Mouse (Mus musculus): Measurements from ENCODE around the gene Lcn2.

The Lcn2 gene

GRCm38 (mm10) chr2:32387706-32388490 lies at the start of gene Lcn2:
Gene Lcn2, minus strand, starts transcription at chr2:32388252.
- DNase-seq (ENCODE audit: low spot score) = no peak

GRCm38 (mm10) chr2:32437612-32438166 lies 49.6 kb upstream of the Lcn2 start:
- no peak for DNase-seq (ENCODE audit: low spot score)

GRCm38 (mm10) chr2:32436686-32437372 lies 48.8 kb upstream of the Lcn2 start:
- DNase-seq (ENCODE audit: low spot score) = no peak

GRCm38 (mm10) chr2:32430701-32431676 lies 42.9 kb upstream of the Lcn2 start:
- DNase-seq (ENCODE audit: low spot score) = no peak

- no peak for DNase-seq (ENCODE audit: low spot score)
Measured at GRCm38 (mm10) chr2:32429215-32429891, 41.3 kb upstream of the Lcn2 start.

- DNase-seq (ENCODE audit: low spot score) = no peak
Measured at GRCm38 (mm10) chr2:32428262-32428722, 40.2 kb upstream of the Lcn2 start.

- DNase-seq (ENCODE audit: low spot score) = no peak
Measured at GRCm38 (mm10) chr2:32427720-32428119, 39.7 kb upstream of the Lcn2 start.

GRCm38 (mm10) chr2:32426141-32426540 lies 38.1 kb upstream of the Lcn2 start:
- DNase-seq (ENCODE audit: low spot score) = no peak

GRCm38 (mm10) chr2:32425568-32425967 lies 37.5 kb upstream of the Lcn2 start:
- no peak for DNase-seq (ENCODE audit: low spot score)

- no peak for DNase-seq (ENCODE audit: low spot score)
Measured at GRCm38 (mm10) chr2:32424796-32425195, 36.7 kb upstream of the Lcn2 start.

GRCm38 (mm10) chr2:32423481-32424331 lies 35.7 kb upstream of the Lcn2 start:
- DNase-seq (ENCODE audit: low spot score) = peak; percentile 66

GRCm38 (mm10) chr2:32421851-32422251 lies 33.8 kb upstream of the Lcn2 start:
- no peak for DNase-seq (ENCODE audit: low spot score)

GRCm38 (mm10) chr2:32420647-32421046 lies 32.6 kb upstream of the Lcn2 start:
- DNase-seq (ENCODE audit: low spot score) = no peak

GRCm38 (mm10) chr2:32420066-32420608 lies 32.1 kb upstream of the Lcn2 start:
- DNase-seq (ENCODE audit: low spot score) = no peak

GRCm38 (mm10) chr2:32419359-32419758 lies 31.3 kb upstream of the Lcn2 start:
- no peak for DNase-seq (ENCODE audit: low spot score)

GRCm38 (mm10) chr2:32418430-32419151 lies 30.5 kb upstream of the Lcn2 start:
- no peak for DNase-seq (ENCODE audit: low spot score)

- DNase-seq (ENCODE audit: low spot score) = no peak
Measured at GRCm38 (mm10) chr2:32417486-32417885, 29.4 kb upstream of the Lcn2 start.

- DNase-seq (ENCODE audit: low spot score) = no peak
Measured at GRCm38 (mm10) chr2:32416556-32416955, 28.5 kb upstream of the Lcn2 start.

GRCm38 (mm10) chr2:32415801-32416200 lies 27.7 kb upstream of the Lcn2 start:
- DNase-seq (ENCODE audit: low spot score) = no peak

Data from c-Kit-positive CD71-positive TER-119-positive erythroid progenitor cells, embryonic 14.5 days (primary cell).